Mouse (Mus musculus) forebrain, embryonic 12.5 days (tissue): ENCODE measurements around the gene Gdpgp1. TPM values are rescaled to one million over a fixed set of nuclear protein-coding genes. Genes with fewer than 3 reads are reported as not detected.

ENCODE experiments used
- ATAC-seq: fragments of 200-750 bp; cut with Nextera tagmentation; 2 replicates; pipeline ENCODE4 v1.8.0; 2017; ENCODE audit warnings: moderate TSS enrichment; ENCODE audit not compliant: low FRiP score
- H3K27ac ChIP-seq: fragments of 300-500 bp; sonication (generic); 2 replicates; pipeline ENCODE4 v1.5.1; 2016; ENCODE audit warnings: mild to moderate bottlenecking
- H3K27me3 ChIP-seq: fragments of 300-500 bp; sonication (generic); 2 replicates; pipeline ENCODE4 v1.6.1; 2016; ENCODE audit warnings: mild to moderate bottlenecking
- H3K36me3 ChIP-seq: fragments of 300-500 bp; sonication (generic); replicated peaks from 2 replicates; pipeline ENCODE4 v1.6.1; 2016; ENCODE audit warnings: mild to moderate bottlenecking
- H3K4me1 ChIP-seq: fragments of 300-500 bp; sonication (generic); 2 replicates; pipeline ENCODE4 v1.6.1; 2016
- H3K4me2 ChIP-seq: fragments of 300-500 bp; sonication (generic); 2 replicates; pipeline ENCODE4 v1.6.1; 2016; ENCODE audit warnings: mild to moderate bottlenecking, moderate library complexity
- H3K4me3 ChIP-seq: fragments of 300-500 bp; sonication (generic); replicated peaks from 2 replicates; pipeline ENCODE4 v1.5.1; 2016; ENCODE audit warnings: mild to moderate bottlenecking
- H3K9ac ChIP-seq: fragments of 300-500 bp; sonication (generic); 2 replicates; pipeline ENCODE4 v1.6.1; 2016; ENCODE audit warnings: mild to moderate bottlenecking
- H3K9me3 ChIP-seq: fragments of 300-500 bp; sonication (generic); 2 replicates; pipeline ENCODE4 v1.6.1; 2016
- WGBS: fragments of 180-500 bp; shearing (Covaris S2); methylation state at CpG from one replicate; pipeline ENCODE4 v1.1.7; 2016; 5-methylcytosine and 5-hydroxymethylcytosine counted together
- polyA plus RNA-seq: library from polyadenylated mRNA; unstranded; fragments of >200 nt; fragmentation: Nextera tagmentation; extraction: Ambion mirVana; gene quantifications from 2 replicates; pipeline ENCODE4 v1.2.1, GENCODE M21; 2016

Gene Gdpgp1
- polyA plus RNA-seq, 1 experiment from 2014 or later = 4.2 TPM

GRCm38 (mm10) chr7:80192226-80193061 is 40.2 kb upstream of the Gdpgp1 start:
- WGBS = 10% methylated on average over 16 of the region's 16 CpGs
- H3K9me3 ChIP-seq = no peaks in the 10 kb centered on the region
- no peaks in the 10 kb centered on the region for H3K27me3 ChIP-seq
- peak overlapping the region; percentile 50 for H3K4me2 ChIP-seq
- H3K9ac ChIP-seq = peak overlapping the region; percentile 38
- H3K4me3 ChIP-seq = peak overlapping the region; percentile 20
- peaks cover 68% of the 10 kb centered on the region for H3K4me1 ChIP-seq
- peak overlapping the region; percentile 94 for H3K27ac ChIP-seq
- peak; percentile 89 for ATAC-seq
- no peaks in the 10 kb centered on the region for H3K36me3 ChIP-seq

- WGBS = 64% methylated on average over 13 of the region's 13 CpGs
- H3K9ac ChIP-seq = no peak overlapping the region
- peaks cover 58% of the 10 kb centered on the region for H3K4me1 ChIP-seq
- H3K4me2 ChIP-seq = no peak overlapping the region
- H3K27me3 ChIP-seq = no peaks in the 10 kb centered on the region
- peak overlapping the region; percentile 65 for H3K27ac ChIP-seq
- no peak for ATAC-seq
- H3K9me3 ChIP-seq = no peaks in the 10 kb centered on the region
- H3K36me3 ChIP-seq = no peaks in the 10 kb centered on the region
- no peak overlapping the region for H3K4me3 ChIP-seq
Observed at GRCm38 (mm10) chr7:80193941-80194739, 38.5 kb upstream of the Gdpgp1 start.

GRCm38 (mm10) chr7:80195146-80195545 is 37.5 kb upstream of the Gdpgp1 start:
- Histone ChIP-seq H3K4me3 (no peak overlapping the region), H3K36me3 (no peaks in the 10 kb centered on the region), H3K4me1 (peaks cover 61% of the 10 kb centered on the region), H3K9me3 (no peaks in the 10 kb centered on the region), H3K27ac (no peak overlapping the region), H3K27me3 (no peaks in the 10 kb centered on the region), H3K4me2 (no peak overlapping the region), H3K9ac (no peak overlapping the region)
- 92% methylated on average over 5 of the region's 5 CpGs for WGBS
- ATAC-seq = no peak

GRCm38 (mm10) chr7:80195576-80196263 is 36.9 kb upstream of the Gdpgp1 start:
- H3K9me3 ChIP-seq = no peaks in the 10 kb centered on the region
- no peak overlapping the region for H3K27ac ChIP-seq
- no peaks in the 10 kb centered on the region for H3K36me3 ChIP-seq
- H3K9ac ChIP-seq = no peak overlapping the region
- peaks cover 64% of the 10 kb centered on the region for H3K4me1 ChIP-seq
- no peak overlapping the region for H3K4me3 ChIP-seq
- no peak overlapping the region for H3K4me2 ChIP-seq
- no peak for ATAC-seq
- H3K27me3 ChIP-seq = no peaks in the 10 kb centered on the region
- WGBS = 88% methylated on average over 10 of the region's 11 CpGs

GRCm38 (mm10) chr7:80197371-80197770 is 35.3 kb upstream of the Gdpgp1 start:
- WGBS = 7% methylated on average over 4 of the region's 4 CpGs
- Histone ChIP-seq H3K4me3 (peak overlapping the region; percentile 70), H3K4me2 (peak overlapping the region; percentile 82), H3K27me3 (no peaks in the 10 kb centered on the region), H3K27ac (peak overlapping the region; percentile 97), H3K36me3 (0 out of 2 replicates have a peak, but pooled peaks cover 3% of the 10 kb centered on the region), H3K9me3 (no peaks in the 10 kb centered on the region), H3K4me1 (peaks cover 64% of the 10 kb centered on the region), H3K9ac (peak overlapping the region; percentile 17; the same call in 1 of the 2 replicates)
- ATAC-seq = no peak

- Histone ChIP-seq H3K27me3 (no peaks in the 10 kb centered on the region), H3K9ac (peak overlapping the region; percentile 83), H3K4me3 (peak overlapping the region; percentile 70), H3K4me1 (peaks cover 64% of the 10 kb centered on the region), H3K36me3 (0 out of 2 replicates have a peak, but pooled peaks cover 3% of the 10 kb centered on the region), H3K4me2 (peak overlapping the region; percentile 82), H3K9me3 (no peaks in the 10 kb centered on the region), H3K27ac (peak overlapping the region; percentile 97)
- peak; percentile 92 for ATAC-seq
- WGBS = under 1% methylated on average over 68 of the region's 74 CpGs
Observed at GRCm38 (mm10) chr7:80197941-80198778, 34.5 kb upstream of the Gdpgp1 start.

- Histone ChIP-seq H3K4me1 (peaks cover 68% of the 10 kb centered on the region), H3K9ac (peak overlapping the region; percentile 83), H3K27me3 (no peaks in the 10 kb centered on the region), H3K9me3 (no peaks in the 10 kb centered on the region), H3K4me2 (peak overlapping the region; percentile 82), H3K27ac (peak overlapping the region; percentile 97), H3K36me3 (0 out of 2 replicates have a peak, but pooled peaks cover 3% of the 10 kb centered on the region), H3K4me3 (peak overlapping the region; percentile 70)
- 2% methylated on average over 11 of the region's 11 CpGs for WGBS
- ATAC-seq = peak; percentile 24
Observed at GRCm38 (mm10) chr7:80198863-80199262, 33.8 kb upstream of the Gdpgp1 start.

- Histone ChIP-seq H3K4me1 (peaks cover 68% of the 10 kb centered on the region), H3K9me3 (no peaks in the 10 kb centered on the region), H3K27me3 (no peaks in the 10 kb centered on the region), H3K4me2 (peak overlapping the region; percentile 82), H3K9ac (peak overlapping the region; percentile 83), H3K27ac (peak overlapping the region; percentile 97), H3K36me3 (0 out of 2 replicates have a peak, but pooled peaks cover 3% of the 10 kb centered on the region), H3K4me3 (peak overlapping the region; percentile 70)
- no peak for ATAC-seq
- 39% methylated on average over 6 of the region's 6 CpGs for WGBS
Observed at GRCm38 (mm10) chr7:80199286-80199685, 33.4 kb upstream of the Gdpgp1 start.

- ATAC-seq = no peak
Observed at GRCm38 (mm10) chr7:80199851-80200587, 32.6 kb upstream of the Gdpgp1 start.

GRCm38 (mm10) chr7:80200588-80200945 is 32.1 kb upstream of the Gdpgp1 start:
- H3K36me3 ChIP-seq = 0 out of 2 replicates have a peak, but pooled peaks cover 3% of the 10 kb centered on the region
- no peak overlapping the region for H3K27ac ChIP-seq
- no peak for ATAC-seq
- H3K4me3 ChIP-seq = no peak overlapping the region
- H3K4me1 ChIP-seq = peaks cover 72% of the 10 kb centered on the region
- H3K9me3 ChIP-seq = no peaks in the 10 kb centered on the region
- no peaks in the 10 kb centered on the region for H3K27me3 ChIP-seq
- no peak overlapping the region for H3K4me2 ChIP-seq
- WGBS = 89% methylated on average over 6 of the region's 6 CpGs
- H3K9ac ChIP-seq = no peak overlapping the region

More at GRCm38 (mm10) chr7:80199851-80200587, 32.6 kb upstream of the Gdpgp1 start:
- no peaks in the 10 kb centered on the region for H3K27me3 ChIP-seq
- 0 out of 2 replicates have a peak, but pooled peaks cover 3% of the 10 kb centered on the region for H3K36me3 ChIP-seq
- H3K9me3 ChIP-seq = no peaks in the 10 kb centered on the region
- no peak overlapping the region for H3K27ac ChIP-seq
- peak overlapping the region; percentile 70; the same call in 1 of the 2 replicates for H3K4me3 ChIP-seq
- peak overlapping the region; percentile 82 for H3K4me2 ChIP-seq
- no peak overlapping the region for H3K9ac ChIP-seq
- 79% methylated on average over 11 of the region's 11 CpGs for WGBS
- peaks cover 69% of the 10 kb centered on the region for H3K4me1 ChIP-seq
